Mouse (Mus musculus) ZHBTc4 (cell line): ENCODE measurements around the gene Mrpl28.
"Not testable (repeated sequence)": the region's sequence is repeated elsewhere in the genome, so short reads cannot be mapped to it uniquely, and the experiment has no call there.

Source experiments
- DNase-seq: peaks from one replicate; pipeline ENCODE4 v3.0.0-alpha.2; 2011; ENCODE audit warnings: low read depth, low spot score

The Mrpl28 gene

GRCm38 (mm10) chr17:26175248-26175647, 51.9 kb downstream of the Mrpl28 start:
- DNase-seq: not testable (repeated sequence)
